Comparison of ENCODE assay signal across 24 mouse cellular contexts in genomic region chr1:164212686-164213085, GRCm38 (mm10). TPM values are rescaled to one million over a fixed set of nuclear protein-coding genes. Genes with fewer than 3 reads are reported as not detected.
DNase-seq lines count a peak whose midpoint lies in the region; ATAC-seq and TF ChIP-seq lines count a peak whose summit lies in the region.
"Had no signal": no experiment of that assay in that cellular context is flagged by ENCODE, and none has a peak within 500 bp of the region (broad histone marks: within the 10 kb centered on the region; RNA-seq: fewer than 3 reads in every experiment).

No protein-coding gene starts in this region.

- H3K9me3 ChIP-seq in intestine, embryonic 15.5 days = no peaks in the 10 kb centered on the region
- H3K9me3 ChIP-seq in intestine, embryonic 16.5 days (ENCODE audit: control insufficient read depth, low read length) = no peaks in the 10 kb centered on the region
- no peaks in the 10 kb centered on the region for H3K9me3 ChIP-seq in hindbrain, embryonic 12.5 days (replicated peaks)
- H3K9me3 ChIP-seq: embryonic facial prominence, embryonic 13.5 days; embryonic facial prominence, embryonic 15.5 days; forebrain, embryonic 10.5 days; forebrain, embryonic 12.5 days had no signal

- H3K27me3 ChIP-seq in intestine, embryonic 15.5 days (replicated peaks) = no peaks in the 10 kb centered on the region
- no peaks in the 10 kb centered on the region for H3K27me3 ChIP-seq in intestine, embryonic 16.5 days (replicated peaks; ENCODE audit: control insufficient read depth, insufficient read depth, low read length)
- no peaks in the 10 kb centered on the region for H3K27me3 ChIP-seq in small intestine, adult 2 months (ENCODE audit: control insufficient read depth, insufficient read depth, low read length)
- no peaks in the 10 kb centered on the region for H3K27me3 ChIP-seq in hindbrain, embryonic 12.5 days
- H3K27me3 ChIP-seq: embryonic facial prominence, embryonic 13.5 days; embryonic facial prominence, embryonic 15.5 days; forebrain, embryonic 12.5 days had no signal

- no peak for TF ChIP-seq POLR2A in small intestine, adult 2 months (IDR thresholded peaks at IDR 0.05; ENCODE audit: low read depth, low read length)

- no peaks in the 10 kb centered on the region for H3K4me1 ChIP-seq in intestine, embryonic 15.5 days (replicated peaks)
- H3K4me1 ChIP-seq in intestine, embryonic 16.5 days (ENCODE audit: control insufficient read depth, insufficient read depth, low read length) = peaks cover 8% of the 10 kb centered on the region
- H3K4me1 ChIP-seq in small intestine, adult 2 months (ENCODE audit: control insufficient read depth, insufficient read depth, insufficient read length, low read length) = peaks cover 19% of the 10 kb centered on the region; the same call in 1 of the 2 replicates
- H3K4me1 ChIP-seq in hindbrain, embryonic 12.5 days = peaks cover 3% of the 10 kb centered on the region; the same call in 1 of the 2 replicates
- H3K4me1 ChIP-seq: embryonic facial prominence, embryonic 15.5 days had no signal

- WGBS in intestine, embryonic 15.5 days = 66% methylated on average over 8 of the region's 8 CpGs
- WGBS in intestine, embryonic 16.5 days = 65% methylated on average over 8 of the region's 8 CpGs
- 36% methylated on average over 8 of the region's 8 CpGs for WGBS in small intestine, adult 2 months
- WGBS in hindbrain, embryonic 12.5 days = 85% methylated on average over 8 of the region's 8 CpGs

- H3K4me2 ChIP-seq in intestine, embryonic 15.5 days (replicated peaks) = no peak overlapping the region
- no peak overlapping the region for H3K4me2 ChIP-seq in intestine, embryonic 16.5 days (ENCODE audit: low read depth, low read length)
- H3K4me2 ChIP-seq in hindbrain, embryonic 12.5 days (replicated peaks) = no peak overlapping the region
- H3K4me2 ChIP-seq: embryonic facial prominence, embryonic 13.5 days; embryonic facial prominence, embryonic 15.5 days; forebrain, embryonic 12.5 days had no signal

- no peak overlapping the region for H3K9ac ChIP-seq in intestine, embryonic 15.5 days
- H3K9ac ChIP-seq in intestine, embryonic 16.5 days (ENCODE audit: low read depth, low read length) = no peak overlapping the region
- no peak overlapping the region for H3K9ac ChIP-seq in hindbrain, embryonic 12.5 days
- H3K9ac ChIP-seq: embryonic facial prominence, embryonic 13.5 days; embryonic facial prominence, embryonic 15.5 days; forebrain, embryonic 12.5 days had no signal

- DNase-seq in kidney, adult 9 months = peak; percentile 22
- no peak for DNase-seq in kidney, adult 18-20 months
- DNase-seq in testis, postnatal 14 days (ENCODE audit: low spot score) = no peak
- DNase-seq in lung, postnatal 25 days (ENCODE audit: low spot score) = no peak
- DNase-seq: adrenal gland, adult 2 months; adrenal gland, postnatal 10 days; adrenal gland, postnatal 25 days; cerebellum, adult 11 months; cerebellum, adult 18-20 months; cerebellum, adult 8-10 months; cerebellum, adult 9-11 months; cerebellum, postnatal 14 days; cerebellum, postnatal 36 days; embryo, embryonic 11 days had no signal

- ATAC-seq in intestine, embryonic 15.5 days = peak; percentile 56
- peak; percentile 63 for ATAC-seq in intestine, embryonic 16.5 days
- ATAC-seq in hindbrain, embryonic 12.5 days (ENCODE audit: low FRiP score) = no peak
- ATAC-seq: forebrain, embryonic 14.5 days had no signal

- H3K4me3 ChIP-seq in intestine, embryonic 15.5 days (replicated peaks) = no peak overlapping the region
- H3K4me3 ChIP-seq in intestine, embryonic 16.5 days (ENCODE audit: low read length) = no peak overlapping the region
- no peak overlapping the region for H3K4me3 ChIP-seq in small intestine, adult 2 months (ENCODE audit: low read depth, low read length)
- no peak overlapping the region for H3K4me3 ChIP-seq in hindbrain, embryonic 12.5 days
- H3K4me3 ChIP-seq: embryonic facial prominence, embryonic 13.5 days; embryonic facial prominence, embryonic 15.5 days; erythroblast, embryonic 14.5 days; forebrain, embryonic 10.5 days; forebrain, embryonic 12.5 days had no signal

- no peaks in the 10 kb centered on the region for H3K36me3 ChIP-seq in intestine, embryonic 15.5 days
- no peaks in the 10 kb centered on the region for H3K36me3 ChIP-seq in intestine, embryonic 16.5 days (ENCODE audit: control insufficient read depth, insufficient read depth, low read length)
- no peaks in the 10 kb centered on the region for H3K36me3 ChIP-seq in small intestine, adult 2 months (ENCODE audit: control insufficient read depth, insufficient read depth, low read length)
- H3K36me3 ChIP-seq in hindbrain, embryonic 12.5 days = no peaks in the 10 kb centered on the region
- H3K36me3 ChIP-seq: embryonic facial prominence, embryonic 13.5 days; embryonic facial prominence, embryonic 15.5 days; forebrain, embryonic 10.5 days; forebrain, embryonic 12.5 days had no signal

- no peak overlapping the region for H3K27ac ChIP-seq in intestine, embryonic 15.5 days
- no peak overlapping the region for H3K27ac ChIP-seq in intestine, embryonic 16.5 days (ENCODE audit: low read length)
- H3K27ac ChIP-seq in small intestine, adult 2 months (ENCODE audit: insufficient read depth, low read depth, low read length) = peak overlapping the region; percentile 74; the same call in 1 of the 2 replicates
- no peak overlapping the region for H3K27ac ChIP-seq in hindbrain, embryonic 12.5 days
- H3K27ac ChIP-seq: embryonic facial prominence, embryonic 13.5 days; embryonic facial prominence, embryonic 15.5 days; forebrain, embryonic 10.5 days; forebrain, embryonic 12.5 days had no signal

- TF ChIP-seq CTCF in small intestine, adult 2 months (IDR thresholded peaks at IDR 0.05; ENCODE audit: extremely low read depth, insufficient read length, insufficient replicate concordance, low read depth, low read length) = no peak

RNA-seq across cellular contexts. Expression of gene Slc19a2, which starts 36.2 kb away (rescaled TPM):
- polyA plus RNA-seq in intestine, embryonic 15.5 days (2015; fragmentation: Nextera tagmentation; extraction: Ambion mirVana) = 11.6 and 14.2 TPM in 2 replicates
- 10.9 and 11.3 TPM in 2 replicates for polyA plus RNA-seq in intestine, embryonic 16.5 days (2015; fragmentation: Nextera tagmentation; extraction: Ambion mirVana)
- 7.2 and 7.4 TPM in 2 replicates for polyA plus RNA-seq in small intestine, adult 2 months (2012; rRNA removed)
- 10.0 and 10.1 TPM in 2 replicates for polyA plus RNA-seq in hindbrain, embryonic 12.5 days (2016; fragmentation: Nextera tagmentation; extraction: Ambion mirVana)
